Mouse (Mus musculus) lung, embryonic 14.5 days (tissue): ENCODE results near the gene Snrpa1. TPM values are rescaled to one million over a fixed set of nuclear protein-coding genes. Genes with fewer than 3 reads are reported as not detected.

Experiments
- ATAC-seq: fragments of 200-750 bp; cut with Nextera tagmentation; 2 replicates; pipeline ENCODE4 v1.8.0; 2017; ENCODE audit warnings: mild to moderate bottlenecking, moderate TSS enrichment, moderate library complexity; ENCODE audit not compliant: insufficient read depth
- DNase-seq: peaks from one replicate; pipeline ENCODE4 v3.0.0-alpha.2; 2015
- H3K27ac ChIP-seq: fragments of 300-500 bp; sonication (generic); 2 replicates; pipeline ENCODE4 v1.5.1; 2014; ENCODE audit warnings: low read depth, mild to moderate bottlenecking, moderate library complexity
- H3K27me3 ChIP-seq: fragments of 300-500 bp; sonication (generic); 2 replicates; pipeline ENCODE4 v1.6.1; 2014; ENCODE audit warnings: low read length, control low read depth; ENCODE audit not compliant: insufficient read depth
- H3K36me3 ChIP-seq: fragments of 300-500 bp; sonication (generic); 2 replicates; pipeline ENCODE4 v1.6.1; 2014; ENCODE audit warnings: control low read depth; ENCODE audit not compliant: insufficient read depth
- H3K4me1 ChIP-seq: fragments of 300-500 bp; sonication (generic); 2 replicates; pipeline ENCODE4 v1.6.1; 2014; ENCODE audit warnings: antibody characterized with exemption, control low read depth; ENCODE audit not compliant: insufficient read depth
- H3K4me2 ChIP-seq: fragments of 300-500 bp; sonication (generic); 2 replicates; pipeline ENCODE4 v1.6.1; 2014; ENCODE audit warnings: mild to moderate bottlenecking
- H3K4me3 ChIP-seq: fragments of 300-500 bp; sonication (generic); 2 replicates; pipeline ENCODE4 v1.5.1; 2014; ENCODE audit warnings: low read depth, low read length
- H3K9ac ChIP-seq: fragments of 300-500 bp; sonication (generic); 2 replicates; pipeline ENCODE4 v1.6.1; 2014
- H3K9me3 ChIP-seq: fragments of 300-500 bp; sonication (generic); 2 replicates; pipeline ENCODE4 v1.6.1; 2016; ENCODE audit warnings: low read depth, low read length, control low read depth
- CTCF ChIP-seq: IDR thresholded peaks from 2 replicates; pipeline ENCODE4 v1.5.1; 2016; ENCODE audit warnings: antibody characterized with exemption, low read depth
- WGBS: fragments of 180-500 bp; shearing (Covaris S2); extraction: QIAGEN DNeasy Blood & Tissue Kit; methylation state at CpG from one replicate; pipeline ENCODE4 v1.1.7; 2014; 5-methylcytosine and 5-hydroxymethylcytosine counted together
- polyA plus RNA-seq: library from polyadenylated mRNA; unstranded; fragments of >200 nt; fragmentation: Nextera tagmentation; extraction: Ambion mirVana; gene quantifications from 2 replicates; pipeline ENCODE4 v1.2.1, GENCODE M21; 2014

The Snrpa1 gene
- polyA plus RNA-seq, 1 experiment from 2014 or later: 196 TPM

GRCm38 (mm10) chr7:66040026-66040814 lies 18.6 kb upstream of the Snrpa1 start:
- DNase-seq (no peak), ATAC-seq (no peak)
- TF ChIP-seq CTCF: no peak
- H3K4me2 ChIP-seq: no peak overlapping the region
- H3K27me3 ChIP-seq: no peaks in the 10 kb centered on the region
- WGBS: 72% methylated on average over 18 of the region's 18 CpGs
- no peaks in the 10 kb centered on the region for H3K4me1 ChIP-seq
- no peaks in the 10 kb centered on the region for H3K9me3 ChIP-seq
- H3K36me3 ChIP-seq: no peaks in the 10 kb centered on the region
- no peak overlapping the region for H3K4me3 ChIP-seq
- H3K9ac ChIP-seq: no peak overlapping the region
- H3K27ac ChIP-seq: no peak overlapping the region

- H3K27me3 ChIP-seq: no peaks in the 10 kb centered on the region
- TF ChIP-seq CTCF: no peak
- H3K9ac ChIP-seq: no peak within 1 kb of the TSS
- no peak within 1 kb of the TSS for H3K4me3 ChIP-seq
- WGBS: 68% methylated on average over 10 of the region's 10 CpGs
- H3K4me2 ChIP-seq: no peak within 1 kb of the TSS
- no peaks in the 10 kb centered on the region for H3K36me3 ChIP-seq
- no peak within 1 kb of the TSS for H3K27ac ChIP-seq
- H3K4me1 ChIP-seq: no peaks in the 10 kb centered on the region
- no peaks in the 10 kb centered on the region for H3K9me3 ChIP-seq
- ATAC-seq: no peak
- no peak for DNase-seq
Measured at GRCm38 (mm10) chr7:66043552-66044459, 15.0 kb upstream of the Snrpa1 start, which contains the start of gene Gm45213. Gene Gm45213 (plus strand): TSS chr7:66043602.

- DNase-seq: no peak
- no peak for ATAC-seq
- H3K27ac ChIP-seq: no peak overlapping the region
- H3K9ac ChIP-seq: no peak overlapping the region
- WGBS: 55% methylated on average over 9 of the region's 9 CpGs
- H3K36me3 ChIP-seq: no peaks in the 10 kb centered on the region
- no peaks in the 10 kb centered on the region for H3K9me3 ChIP-seq
- no peak overlapping the region for H3K4me3 ChIP-seq
- no peak for TF ChIP-seq CTCF
- no peaks in the 10 kb centered on the region for H3K4me1 ChIP-seq
- H3K27me3 ChIP-seq: no peaks in the 10 kb centered on the region
- no peak overlapping the region for H3K4me2 ChIP-seq
Measured at GRCm38 (mm10) chr7:66044617-66045016, 14.2 kb upstream of the Snrpa1 start.

GRCm38 (mm10) chr7:66046921-66047918 lies 11.6 kb upstream of the Snrpa1 start:
- H3K4me1 ChIP-seq: no peaks in the 10 kb centered on the region
- H3K27ac ChIP-seq: no peak overlapping the region
- ATAC-seq (no peak), DNase-seq (no peak)
- H3K27me3 ChIP-seq: no peaks in the 10 kb centered on the region
- H3K9ac ChIP-seq: no peak overlapping the region
- no peaks in the 10 kb centered on the region for H3K36me3 ChIP-seq
- 49% methylated on average over 17 of the region's 17 CpGs for WGBS
- H3K4me3 ChIP-seq: no peak overlapping the region
- no peak for TF ChIP-seq CTCF
- H3K4me2 ChIP-seq: no peak overlapping the region
- H3K9me3 ChIP-seq: no peaks in the 10 kb centered on the region

GRCm38 (mm10) chr7:66047975-66048374 lies 10.8 kb upstream of the Snrpa1 start:
- Histone ChIP-seq H3K4me1 (no peaks in the 10 kb centered on the region), H3K27ac (no peak overlapping the region), H3K4me3 (no peak overlapping the region), H3K9ac (no peak overlapping the region), H3K27me3 (no peaks in the 10 kb centered on the region), H3K36me3 (no peaks in the 10 kb centered on the region), H3K4me2 (no peak overlapping the region), H3K9me3 (no peaks in the 10 kb centered on the region)
- no peak for ATAC-seq
- no peak for DNase-seq
- no peak for TF ChIP-seq CTCF
- 75% methylated on average over 4 of the region's 4 CpGs for WGBS

- H3K4me3 ChIP-seq: no peak overlapping the region
- H3K9ac ChIP-seq: no peak overlapping the region
- no peak overlapping the region for H3K4me2 ChIP-seq
- H3K9me3 ChIP-seq: no peaks in the 10 kb centered on the region
- H3K27me3 ChIP-seq: no peaks in the 10 kb centered on the region
- WGBS: 78% methylated on average over 12 of the region's 12 CpGs
- H3K27ac ChIP-seq: no peak overlapping the region
- no peak for DNase-seq
- no peaks in the 10 kb centered on the region for H3K4me1 ChIP-seq
- ATAC-seq: no peak
- H3K36me3 ChIP-seq: no peaks in the 10 kb centered on the region
- TF ChIP-seq CTCF: no peak
Measured at GRCm38 (mm10) chr7:66048446-66049230, 10.2 kb upstream of the Snrpa1 start.
